Mouse (Mus musculus) intestine, postnatal 0 days (tissue): ENCODE results near the gene Noct. TPM values are rescaled to one million over a fixed set of nuclear protein-coding genes. Genes with fewer than 3 reads are reported as not detected.

ENCODE experiments used
- ATAC-seq: fragments of 200-750 bp; cut with Nextera tagmentation; 2 replicates; pipeline ENCODE4 v1.8.0; 2017; ENCODE audit warnings: mild to moderate bottlenecking, moderate TSS enrichment, moderate library complexity
- H3K27ac ChIP-seq: fragments of 300-500 bp; sonication (generic); 2 replicates; pipeline ENCODE4 v1.5.1; 2014; ENCODE audit warnings: mild to moderate bottlenecking, low read depth, low read length, moderate library complexity
- H3K27me3 ChIP-seq: fragments of 300-500 bp; sonication (generic); replicated peaks from 2 replicates; pipeline ENCODE4 v1.6.1; 2014; ENCODE audit warnings: low read length, mixed read lengths; ENCODE audit not compliant: control insufficient read depth, insufficient read depth
- H3K36me3 ChIP-seq: fragments of 300-500 bp; sonication (generic); 2 replicates; pipeline ENCODE4 v1.6.1; 2014; ENCODE audit warnings: mild to moderate bottlenecking, moderate library complexity; ENCODE audit not compliant: control insufficient read depth, insufficient read depth
- H3K4me1 ChIP-seq: fragments of 300-500 bp; sonication (generic); replicated peaks from 2 replicates; pipeline ENCODE4 v1.6.1; 2014; ENCODE audit warnings: antibody characterized with exemption, low read length, mixed read lengths; ENCODE audit not compliant: control insufficient read depth, insufficient read depth
- H3K4me2 ChIP-seq: fragments of 300-500 bp; sonication (generic); replicated peaks from 2 replicates; pipeline ENCODE4 v1.6.1; 2014; ENCODE audit warnings: low read depth, mild to moderate bottlenecking, moderate library complexity
- H3K4me3 ChIP-seq: fragments of 300-500 bp; sonication (generic); 2 replicates; pipeline ENCODE4 v1.5.1; 2014; ENCODE audit warnings: low read depth, low read length
- H3K9ac ChIP-seq: fragments of 300-500 bp; sonication (generic); 2 replicates; pipeline ENCODE4 v1.6.1; 2014; ENCODE audit warnings: mild to moderate bottlenecking, low read depth, low read length
- H3K9me3 ChIP-seq: fragments of 300-500 bp; sonication (generic); 2 replicates; pipeline ENCODE4 v1.6.1; 2016; ENCODE audit warnings: mixed run types; ENCODE audit not compliant: control insufficient read depth
- CTCF ChIP-seq: sonication (generic); IDR thresholded peaks from 2 replicates; pipeline ENCODE4 v1.5.1; 2016; ENCODE audit warnings: low read depth, mild to moderate bottlenecking, control low read depth, antibody characterized with exemption, moderate library complexity
- WGBS: fragments of 180-500 bp; shearing (Covaris S2); extraction: QIAGEN DNeasy Blood & Tissue Kit; methylation state at CpG from one replicate; pipeline ENCODE4 v1.1.7; 2014; 5-methylcytosine and 5-hydroxymethylcytosine counted together
- polyA plus RNA-seq: library from polyadenylated mRNA; unstranded; fragments of >200 nt; fragmentation: Nextera tagmentation; extraction: Ambion mirVana; gene quantifications from 2 replicates; pipeline ENCODE4 v1.2.1, GENCODE M21; 2015

Gene Noct
- polyA plus RNA-seq, 1 experiment from 2014 or later = 12.0 TPM

GRCm38 (mm10) chr3:51226601-51227000 lies 2.4 kb downstream of the Noct start:
- WGBS = 73% methylated on average over 3 of the region's 3 CpGs
- TF ChIP-seq CTCF = no peak
- Histone ChIP-seq H3K27ac (no peak overlapping the region), H3K4me2 (peak overlapping the region; percentile 95; the same call in 1 of the 2 replicates), H3K27me3 (no peaks in the 10 kb centered on the region), H3K9ac (no peak overlapping the region), H3K4me1 (no peaks in the 10 kb centered on the region; the same call in 1 of the 2 replicates), H3K9me3 (no peaks in the 10 kb centered on the region), H3K36me3 (no peaks in the 10 kb centered on the region), H3K4me3 (peak overlapping the region; percentile 87; the same call in 1 of the 2 replicates)
- no peak for ATAC-seq

GRCm38 (mm10) chr3:51228038-51228820 lies 4.0 kb downstream of the Noct start:
- Histone ChIP-seq H3K36me3 (no peaks in the 10 kb centered on the region), H3K27me3 (no peaks in the 10 kb centered on the region), H3K9ac (no peak overlapping the region), H3K4me1 (no peaks in the 10 kb centered on the region; the same call in 1 of the 2 replicates), H3K27ac (no peak overlapping the region), H3K4me3 (no peak overlapping the region), H3K9me3 (no peaks in the 10 kb centered on the region), H3K4me2 (no peak overlapping the region)
- peak; percentile 69 for TF ChIP-seq CTCF
- ATAC-seq = no peak
- WGBS = 77% methylated on average over 10 of the region's 10 CpGs

GRCm38 (mm10) chr3:51228821-51229205 lies 4.6 kb downstream of the Noct start:
- Histone ChIP-seq H3K27me3 (no peaks in the 10 kb centered on the region), H3K4me3 (no peak overlapping the region), H3K36me3 (no peaks in the 10 kb centered on the region), H3K4me1 (no peaks in the 10 kb centered on the region; the same call in 1 of the 2 replicates), H3K4me2 (no peak overlapping the region), H3K9ac (no peak overlapping the region), H3K27ac (no peak overlapping the region), H3K9me3 (no peaks in the 10 kb centered on the region)
- no peak for ATAC-seq
- no peak for TF ChIP-seq CTCF
- 86% methylated on average over 9 of the region's 9 CpGs for WGBS

- H3K4me1 ChIP-seq = no peaks in the 10 kb centered on the region; the same call in 1 of the 2 replicates
- TF ChIP-seq CTCF = no peak
- H3K9ac ChIP-seq = no peak overlapping the region
- no peak overlapping the region for H3K4me2 ChIP-seq
- H3K36me3 ChIP-seq = no peaks in the 10 kb centered on the region
- 79% methylated on average over 3 of the region's 3 CpGs for WGBS
- no peaks in the 10 kb centered on the region for H3K9me3 ChIP-seq
- no peak overlapping the region for H3K4me3 ChIP-seq
- H3K27ac ChIP-seq = no peak overlapping the region
- ATAC-seq = no peak
- H3K27me3 ChIP-seq = no peaks in the 10 kb centered on the region
Observed at GRCm38 (mm10) chr3:51229226-51229625, 5.0 kb downstream of the Noct start.

- no peaks in the 10 kb centered on the region; the same call in 1 of the 2 replicates for H3K4me1 ChIP-seq
- no peak overlapping the region for H3K27ac ChIP-seq
- TF ChIP-seq CTCF = no peak
- no peak overlapping the region for H3K9ac ChIP-seq
- no peaks in the 10 kb centered on the region for H3K36me3 ChIP-seq
- 61% methylated on average over 6 of the region's 6 CpGs for WGBS
- no peaks in the 10 kb centered on the region for H3K27me3 ChIP-seq
- no peak overlapping the region for H3K4me2 ChIP-seq
- no peaks in the 10 kb centered on the region for H3K9me3 ChIP-seq
- H3K4me3 ChIP-seq = no peak overlapping the region
- peak; percentile 11; the same call in 1 of the 2 replicates for ATAC-seq
Observed at GRCm38 (mm10) chr3:51230146-51230835, 6.0 kb downstream of the Noct start.

- H3K9me3 ChIP-seq = no peaks in the 10 kb centered on the region
- no peak overlapping the region for H3K9ac ChIP-seq
- no peak for TF ChIP-seq CTCF
- H3K4me3 ChIP-seq = no peak overlapping the region
- H3K27me3 ChIP-seq = no peaks in the 10 kb centered on the region
- WGBS = 59% methylated on average over 5 of the region's 5 CpGs
- no peak for ATAC-seq
- no peak overlapping the region for H3K4me2 ChIP-seq
- no peaks in the 10 kb centered on the region for H3K36me3 ChIP-seq
- H3K27ac ChIP-seq = peak overlapping the region; percentile 60
- no peaks in the 10 kb centered on the region; the same call in 1 of the 2 replicates for H3K4me1 ChIP-seq
Observed at GRCm38 (mm10) chr3:51230886-51231285, 6.6 kb downstream of the Noct start.
